Mouse (Mus musculus): ENCODE data around the gene Sh3pxd2a.

GRCm38 (mm10) chr19:47440967-47441366 lies 23.2 kb downstream of the Sh3pxd2a start:
- TF ChIP-seq GATA1 (IDR thresholded peaks at IDR 0.05; ENCODE audit: low read depth, low read length), result no peak
- TF ChIP-seq TCF12 (IDR thresholded peaks at IDR 0.05; ENCODE audit: low read depth, low read length), result no peak
- TF ChIP-seq TAL1 (IDR thresholded peaks at IDR 0.05; ENCODE audit: low read length), result no peak
- no peak for TF ChIP-seq NELFE (IDR thresholded peaks at IDR 0.05; ENCODE audit: low read depth, low read length)
- no peak for TF ChIP-seq EP300 (IDR thresholded peaks at IDR 0.05; ENCODE audit: low read depth in 1 of 2, low read length in 2 of 2)
